Mouse (Mus musculus) hindbrain, embryonic 12.5 days (tissue): ENCODE data around the gene Sh3gl1. TPM values are rescaled to one million over a fixed set of nuclear protein-coding genes. Genes with fewer than 3 reads are reported as not detected.

Experiments
- ATAC-seq: fragments of 200-750 bp; cut with Nextera tagmentation; 2 replicates; pipeline ENCODE4 v1.8.0; 2017; ENCODE audit warnings: moderate TSS enrichment; ENCODE audit not compliant: low FRiP score
- H3K27ac ChIP-seq: fragments of 300-500 bp; sonication (generic); 2 replicates; pipeline ENCODE4 v1.5.1; 2016; ENCODE audit warnings: mild to moderate bottlenecking
- H3K27me3 ChIP-seq: fragments of 300-500 bp; sonication (generic); 2 replicates; pipeline ENCODE4 v1.6.1; 2016; ENCODE audit warnings: mild to moderate bottlenecking
- H3K36me3 ChIP-seq: fragments of 300-500 bp; sonication (generic); 2 replicates; pipeline ENCODE4 v1.6.1; 2016; ENCODE audit warnings: mild to moderate bottlenecking
- H3K4me1 ChIP-seq: fragments of 300-500 bp; sonication (generic); 2 replicates; pipeline ENCODE4 v1.6.1; 2016
- H3K4me2 ChIP-seq: fragments of 300-500 bp; sonication (generic); replicated peaks from 2 replicates; pipeline ENCODE4 v1.6.1; 2016; ENCODE audit warnings: mild to moderate bottlenecking
- H3K4me3 ChIP-seq: fragments of 300-500 bp; sonication (generic); 2 replicates; pipeline ENCODE4 v1.5.1; 2016; ENCODE audit warnings: mild to moderate bottlenecking
- H3K9ac ChIP-seq: fragments of 300-500 bp; sonication (generic); 2 replicates; pipeline ENCODE4 v1.6.1; 2016; ENCODE audit warnings: mild to moderate bottlenecking, moderate library complexity
- H3K9me3 ChIP-seq: fragments of 300-500 bp; sonication (generic); replicated peaks from 2 replicates; pipeline ENCODE4 v1.6.1; 2016; ENCODE audit warnings: mild to moderate bottlenecking
- WGBS: fragments of 180-500 bp; shearing (Covaris S2); methylation state at CpG from one replicate; pipeline ENCODE4 v1.1.7; 2016; 5-methylcytosine and 5-hydroxymethylcytosine counted together
- polyA plus RNA-seq: library from polyadenylated mRNA; unstranded; fragments of >200 nt; fragmentation: Nextera tagmentation; extraction: Ambion mirVana; gene quantifications from 2 replicates; pipeline ENCODE4 v1.2.1, GENCODE M21; 2016

Gene Sh3gl1
- polyA plus RNA-seq, 1 experiment from 2014 or later = 141 TPM

- Histone ChIP-seq H3K4me3 (no peak overlapping the region), H3K9ac (no peak overlapping the region), H3K4me1 (peaks cover 44% of the 10 kb centered on the region), H3K27ac (no peak overlapping the region), H3K9me3 (no peaks in the 10 kb centered on the region), H3K36me3 (peaks cover 40% of the 10 kb centered on the region), H3K27me3 (no peaks in the 10 kb centered on the region), H3K4me2 (no peak overlapping the region)
- 92% methylated on average over 4 of the region's 4 CpGs for WGBS
- ATAC-seq = no peak
Measured at GRCm38 (mm10) chr17:55967186-55967585, 69.2 kb downstream of the Sh3gl1 start.

Other genes starting within 250 kb of the Sh3gl1 start
- gene Zfp119a, start 157.7 kb downstream of the Sh3gl1 start, polyA plus RNA-seq = 11.0 and 11.4 TPM in 2 replicates
- gene Zfp959, start 144.5 kb downstream of the Sh3gl1 start, polyA plus RNA-seq = 13.0 and 15.1 TPM in 2 replicates
- gene Zfp119b, start 87.1 kb downstream of the Sh3gl1 start, polyA plus RNA-seq = 6.2 and 6.3 TPM in 2 replicates
- gene Ebi3, start 84.0 kb downstream of the Sh3gl1 start, polyA plus RNA-seq = 2.6 and 4.4 TPM in 2 replicates
- gene Yju2, start 77.5 kb downstream of the Sh3gl1 start, polyA plus RNA-seq = 24.1 and 26.7 TPM in 2 replicates
- gene Shd, start 66.2 kb downstream of the Sh3gl1 start, polyA plus RNA-seq = 133 and 135 TPM in 2 replicates
- gene Fsd1, start 50.1 kb downstream of the Sh3gl1 start, polyA plus RNA-seq = 96.4 and 103 TPM in 2 replicates
- gene Stap2, start 31.1 kb downstream of the Sh3gl1 start, polyA plus RNA-seq = 6.5 and 6.6 TPM in 2 replicates
- gene Mpnd, start 30.9 kb downstream of the Sh3gl1 start, polyA plus RNA-seq = 196 and 209 TPM in 2 replicates
- 26.8 and 30.2 TPM in 2 replicates for gene Chaf1a, start 3.8 kb upstream of the Sh3gl1 start, polyA plus RNA-seq
- gene Ubxn6, start 38.4 kb upstream of the Sh3gl1 start, polyA plus RNA-seq = 62.4 and 64.5 TPM in 2 replicates
- 167 and 177 TPM in 2 replicates for gene Hdgfl2, start 43.0 kb upstream of the Sh3gl1 start, polyA plus RNA-seq
- 0.06 and 0.09 TPM in 2 replicates for gene Plin4, start 73.2 kb upstream of the Sh3gl1 start, polyA plus RNA-seq
- gene Plin5, start 81.0 kb upstream of the Sh3gl1 start, polyA plus RNA-seq = 0.42 and 0.62 TPM in 2 replicates
- 0.25 and 0.27 TPM in 2 replicates for gene Lrg1, start 85.4 kb upstream of the Sh3gl1 start, polyA plus RNA-seq
- gene Sema6b, start 103.7 kb upstream of the Sh3gl1 start, polyA plus RNA-seq = 9.6 and 11.2 TPM in 2 replicates
- gene Tnfaip8l1, start 125.8 kb upstream of the Sh3gl1 start, polyA plus RNA-seq = 8.4 and 8.9 TPM in 2 replicates
- 59.2 and 63.0 TPM in 2 replicates for gene Mydgf, start 147.3 kb upstream of the Sh3gl1 start, polyA plus RNA-seq
- 38.7 and 39.2 TPM in 2 replicates for gene Dpp9, start 182.3 kb upstream of the Sh3gl1 start, polyA plus RNA-seq
- gene Fem1a, start 220.2 kb upstream of the Sh3gl1 start, polyA plus RNA-seq = 19.5 and 19.8 TPM in 2 replicates
- 2.3 and 2.5 TPM in 2 replicates for gene Ticam1, start 240.2 kb upstream of the Sh3gl1 start, polyA plus RNA-seq